Mouse (Mus musculus) intestine, postnatal 0 days (tissue): Measurements from ENCODE around the gene Nup153. TPM values are rescaled to one million over a fixed set of nuclear protein-coding genes. Genes with fewer than 3 reads are reported as not detected.

ENCODE experiments used
- ATAC-seq: fragments of 200-750 bp; cut with Nextera tagmentation; 2 replicates; pipeline ENCODE4 v1.8.0; 2017; ENCODE audit warnings: mild to moderate bottlenecking, moderate TSS enrichment, moderate library complexity
- H3K27ac ChIP-seq: fragments of 300-500 bp; sonication (generic); 2 replicates; pipeline ENCODE4 v1.5.1; 2014; ENCODE audit warnings: mild to moderate bottlenecking, low read depth, low read length, moderate library complexity
- H3K27me3 ChIP-seq: fragments of 300-500 bp; sonication (generic); replicated peaks from 2 replicates; pipeline ENCODE4 v1.6.1; 2014; ENCODE audit warnings: low read length, mixed read lengths; ENCODE audit not compliant: control insufficient read depth, insufficient read depth
- H3K36me3 ChIP-seq: fragments of 300-500 bp; sonication (generic); 2 replicates; pipeline ENCODE4 v1.6.1; 2014; ENCODE audit warnings: mild to moderate bottlenecking, moderate library complexity; ENCODE audit not compliant: control insufficient read depth, insufficient read depth
- H3K4me1 ChIP-seq: fragments of 300-500 bp; sonication (generic); replicated peaks from 2 replicates; pipeline ENCODE4 v1.6.1; 2014; ENCODE audit warnings: antibody characterized with exemption, low read length, mixed read lengths; ENCODE audit not compliant: control insufficient read depth, insufficient read depth
- H3K4me2 ChIP-seq: fragments of 300-500 bp; sonication (generic); replicated peaks from 2 replicates; pipeline ENCODE4 v1.6.1; 2014; ENCODE audit warnings: low read depth, mild to moderate bottlenecking, moderate library complexity
- H3K4me3 ChIP-seq: fragments of 300-500 bp; sonication (generic); 2 replicates; pipeline ENCODE4 v1.5.1; 2014; ENCODE audit warnings: low read depth, low read length
- H3K9ac ChIP-seq: fragments of 300-500 bp; sonication (generic); 2 replicates; pipeline ENCODE4 v1.6.1; 2014; ENCODE audit warnings: mild to moderate bottlenecking, low read depth, low read length
- H3K9me3 ChIP-seq: fragments of 300-500 bp; sonication (generic); 2 replicates; pipeline ENCODE4 v1.6.1; 2016; ENCODE audit warnings: mixed run types; ENCODE audit not compliant: control insufficient read depth
- CTCF ChIP-seq: sonication (generic); IDR thresholded peaks from 2 replicates; pipeline ENCODE4 v1.5.1; 2016; ENCODE audit warnings: low read depth, mild to moderate bottlenecking, control low read depth, antibody characterized with exemption, moderate library complexity
- WGBS: fragments of 180-500 bp; shearing (Covaris S2); extraction: QIAGEN DNeasy Blood & Tissue Kit; methylation state at CpG from one replicate; pipeline ENCODE4 v1.1.7; 2014; 5-methylcytosine and 5-hydroxymethylcytosine counted together
- polyA plus RNA-seq: library from polyadenylated mRNA; unstranded; fragments of >200 nt; fragmentation: Nextera tagmentation; extraction: Ambion mirVana; gene quantifications from 2 replicates; pipeline ENCODE4 v1.2.1, GENCODE M21; 2015

Gene Nup153
- polyA plus RNA-seq, 1 experiment from 2014 or later, result 6.5 TPM

- Histone ChIP-seq H3K4me3 (no peak overlapping the region), H3K27me3 (no peaks in the 10 kb centered on the region), H3K27ac (no peak overlapping the region), H3K9me3 (no peaks in the 10 kb centered on the region), H3K9ac (no peak overlapping the region), H3K36me3 (peaks cover 18% of the 10 kb centered on the region), H3K4me1 (no peaks in the 10 kb centered on the region), H3K4me2 (no peak overlapping the region)
- WGBS, result 64% methylated on average over 5 of the region's 5 CpGs
- TF ChIP-seq CTCF, result no peak
- ATAC-seq, result peak; percentile 67
Measured at GRCm38 (mm10) chr13:46748138-46748873, 20.6 kb upstream of the Nup153 start.

DNA sequence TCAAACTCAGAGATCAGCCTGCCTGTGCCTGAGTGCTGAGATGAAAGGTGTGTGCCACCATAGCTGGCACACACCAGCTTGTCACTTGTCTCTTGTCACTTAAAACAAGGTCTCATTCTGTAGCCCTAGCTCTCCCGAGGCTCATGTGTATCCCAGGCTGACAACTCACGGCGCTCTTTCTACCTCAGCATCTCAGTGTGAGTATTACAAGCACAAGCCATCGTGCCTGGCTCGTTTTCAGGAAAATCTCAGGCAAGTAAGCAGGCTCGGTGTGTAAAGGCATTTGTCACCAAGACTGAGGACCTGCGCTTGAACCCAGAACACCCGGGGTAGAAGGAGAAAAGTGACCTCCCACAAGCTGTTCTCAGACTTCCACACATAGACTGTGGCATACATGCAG, 16.1 kb upstream of the Nup153 start:
- H3K4me2 ChIP-seq, result no peak overlapping the region
- WGBS, result 81% methylated on average over 8 of the region's 8 CpGs

DNA sequence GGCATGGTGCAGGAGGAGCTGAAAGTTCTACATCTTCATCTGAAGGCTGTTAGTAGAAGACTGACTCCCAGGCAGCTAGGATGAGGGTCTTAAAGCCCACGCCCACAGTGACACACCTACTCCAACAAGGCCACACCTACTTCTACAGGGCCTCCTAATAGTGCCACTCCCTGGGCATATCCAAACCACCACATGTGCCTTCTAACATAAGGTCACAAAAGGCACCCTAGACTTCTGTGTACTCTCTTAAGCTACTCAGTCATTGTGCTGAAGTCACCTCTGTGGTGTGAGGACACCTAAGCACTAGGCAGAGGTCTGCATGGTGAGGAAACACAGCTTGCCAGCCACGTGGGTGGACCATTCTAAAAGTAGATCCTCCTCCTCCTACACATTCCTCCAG, 14.6 kb upstream of the Nup153 start:
- WGBS, result 69% methylated on average over 2 of the region's 2 CpGs
- Histone ChIP-seq H3K4me1 (no peaks in the 10 kb centered on the region), H3K4me3 (no peak overlapping the region), H3K9me3 (no peaks in the 10 kb centered on the region), H3K27me3 (no peaks in the 10 kb centered on the region), H3K4me2 (no peak overlapping the region), H3K9ac (no peak overlapping the region), H3K36me3 (no peaks in the 10 kb centered on the region), H3K27ac (no peak overlapping the region)
- ATAC-seq, result no peak
- TF ChIP-seq CTCF, result no peak

More for the DNA sequence above, 16.1 kb upstream of the Nup153 start:
- Histone ChIP-seq H3K27me3 (no peaks in the 10 kb centered on the region), H3K27ac (no peak overlapping the region), H3K9me3 (no peaks in the 10 kb centered on the region), H3K4me3 (no peak overlapping the region), H3K36me3 (no peaks in the 10 kb centered on the region), H3K9ac (no peak overlapping the region), H3K4me1 (no peaks in the 10 kb centered on the region)
- no peak for ATAC-seq
- TF ChIP-seq CTCF, result no peak

DNA sequence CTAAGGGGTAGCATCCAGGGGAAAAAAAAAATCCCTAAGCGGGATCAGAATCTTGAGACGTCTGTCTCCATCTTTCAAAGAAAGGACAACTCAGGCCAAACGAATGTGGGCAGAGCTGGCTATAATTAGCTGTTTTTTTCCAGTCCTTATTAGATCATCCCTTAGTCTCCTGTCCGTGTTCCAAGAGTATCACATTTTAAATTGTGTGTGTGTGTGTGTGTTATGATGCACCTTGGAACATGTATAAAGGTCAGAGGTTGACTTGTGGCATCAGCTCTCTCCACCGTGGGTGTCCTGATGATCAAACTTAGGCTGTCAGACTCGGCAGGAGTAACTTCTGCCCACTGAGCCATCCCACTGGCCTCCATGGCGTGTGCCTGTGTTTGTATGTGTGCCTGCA, 11.7 kb upstream of the Nup153 start:
- ATAC-seq, result no peak
- Histone ChIP-seq H3K4me2 (no peak overlapping the region), H3K27me3 (no peaks in the 10 kb centered on the region), H3K36me3 (no peaks in the 10 kb centered on the region), H3K4me1 (no peaks in the 10 kb centered on the region), H3K9me3 (no peaks in the 10 kb centered on the region), H3K27ac (no peak overlapping the region), H3K9ac (no peak overlapping the region), H3K4me3 (no peak overlapping the region)
- WGBS, result 79% methylated on average over 7 of the region's 7 CpGs
- TF ChIP-seq CTCF, result no peak

GRCm38 (mm10) chr13:46737482-46737881, 9.7 kb upstream of the Nup153 start:
- TF ChIP-seq CTCF, result no peak
- Histone ChIP-seq H3K4me1 (no peaks in the 10 kb centered on the region), H3K4me3 (no peak overlapping the region), H3K9me3 (no peaks in the 10 kb centered on the region), H3K9ac (no peak overlapping the region), H3K27me3 (no peaks in the 10 kb centered on the region), H3K27ac (no peak overlapping the region), H3K36me3 (no peaks in the 10 kb centered on the region), H3K4me2 (no peak overlapping the region)
- no peak for ATAC-seq
- 71% methylated on average over 4 of the region's 4 CpGs for WGBS

DNA sequence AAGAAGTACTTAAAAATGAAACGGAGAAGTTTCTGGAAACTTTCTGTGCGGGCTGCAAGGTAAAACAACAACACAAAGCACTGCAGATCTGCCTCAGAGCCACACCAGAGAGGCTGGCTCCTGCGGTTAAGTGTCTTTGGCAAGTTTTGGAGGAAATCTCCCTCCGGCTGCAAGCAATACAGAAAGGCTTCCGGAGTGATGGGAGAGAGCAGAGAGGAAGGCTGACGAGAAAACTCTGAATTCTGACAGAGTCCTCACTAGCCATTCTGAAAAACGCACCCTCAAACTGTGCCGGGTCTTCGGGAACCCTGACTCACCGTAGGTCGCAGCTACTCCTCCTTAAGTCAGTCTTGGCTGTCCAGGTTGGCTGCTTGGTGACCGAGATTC, 8.7 kb upstream of the Nup153 start:
- H3K4me3 ChIP-seq, result peak overlapping the region; percentile 46
- no peak for TF ChIP-seq CTCF
- H3K27me3 ChIP-seq, result no peaks in the 10 kb centered on the region
- no peaks in the 10 kb centered on the region for H3K36me3 ChIP-seq
- peak overlapping the region; percentile 54; the same call in 1 of the 2 replicates for H3K27ac ChIP-seq
- H3K4me2 ChIP-seq, result peak overlapping the region; percentile 81
- no peaks in the 10 kb centered on the region for H3K9me3 ChIP-seq
- no peaks in the 10 kb centered on the region for H3K4me1 ChIP-seq
- 1% methylated on average over 12 of the region's 12 CpGs for WGBS
- H3K9ac ChIP-seq, result peak overlapping the region; percentile 28
- no peak for ATAC-seq
